Mouse (Mus musculus): ENCODE measurements around the gene Adad2.
A peak's percentile ranks its signal among the peaks of the same experiment; 100 is the strongest.

Adad2 gene

GRCm38 (mm10) chr8:119612471-119612870 is at the start of gene Adad2:
TSS of gene Adad2 (plus strand) at chr8:119612747.
- DNase-seq, result no peak

- peak in 1 of 2 experiments; percentile 48 for DNase-seq
Observed at GRCm38 (mm10) chr8:119563849-119564251, 48.7 kb upstream of the Adad2 start.

GRCm38 (mm10) chr8:119566367-119566766 is 46.2 kb upstream of the Adad2 start:
- DNase-seq, result no peak

GRCm38 (mm10) chr8:119568251-119568650 is 44.3 kb upstream of the Adad2 start:
- no peak for DNase-seq

- DNase-seq, result no peak
Observed at GRCm38 (mm10) chr8:119568951-119569350, 43.6 kb upstream of the Adad2 start.

- no peak for DNase-seq
Observed at GRCm38 (mm10) chr8:119569881-119570280, 42.7 kb upstream of the Adad2 start.

- DNase-seq, result no peak
Observed at GRCm38 (mm10) chr8:119571135-119571534, 41.4 kb upstream of the Adad2 start.

GRCm38 (mm10) chr8:119572411-119572810 is 40.1 kb upstream of the Adad2 start:
- DNase-seq, result no peak

- peak; percentile 98 for DNase-seq
Observed at GRCm38 (mm10) chr8:119574437-119575365, 37.8 kb upstream of the Adad2 start, which contains the start of the genes Hsdl1 and Dnaaf1. TSS of gene Hsdl1 (minus strand) at chr8:119575183. TSS of gene Dnaaf1 (plus strand) at chr8:119575235.

GRCm38 (mm10) chr8:119575366-119575726 is 37.2 kb upstream of the Adad2 start:
- no peak for DNase-seq

- no peak for DNase-seq
Observed at GRCm38 (mm10) chr8:119579096-119579495, 33.5 kb upstream of the Adad2 start.

- DNase-seq, result no peak
Observed at GRCm38 (mm10) chr8:119580441-119581161, 31.9 kb upstream of the Adad2 start.

GRCm38 (mm10) chr8:119585901-119586300 is 26.6 kb upstream of the Adad2 start:
- DNase-seq, result no peak

- DNase-seq, result no peak
Observed at GRCm38 (mm10) chr8:119588321-119588720, 24.2 kb upstream of the Adad2 start.

- no peak for DNase-seq
Observed at GRCm38 (mm10) chr8:119588844-119589243, 23.7 kb upstream of the Adad2 start.

GRCm38 (mm10) chr8:119590348-119590747 is 22.2 kb upstream of the Adad2 start:
- DNase-seq, result no peak

- DNase-seq, result no peak
Observed at GRCm38 (mm10) chr8:119591456-119591855, 21.1 kb upstream of the Adad2 start.

GRCm38 (mm10) chr8:119603771-119604170 is 8.8 kb upstream of the Adad2 start:
- DNase-seq, result no peak

- no peak for DNase-seq
Observed at GRCm38 (mm10) chr8:119604398-119604803, 8.1 kb upstream of the Adad2 start.

GRCm38 (mm10) chr8:119604996-119605395 is 7.6 kb upstream of the Adad2 start, which contains the start of gene Taf1c:
TSS of gene Taf1c (minus strand) at chr8:119605222.
- peak; percentile 97 to 99 for DNase-seq

GRCm38 (mm10) chr8:119606224-119606623 is 6.3 kb upstream of the Adad2 start:
- DNase-seq, result no peak

GRCm38 (mm10) chr8:119615096-119615495 is 2.5 kb downstream of the Adad2 start:
- no peak for DNase-seq

- no peak for DNase-seq
Observed at GRCm38 (mm10) chr8:119616358-119616757, 3.8 kb downstream of the Adad2 start.

GRCm38 (mm10) chr8:119616811-119617210 is 4.3 kb downstream of the Adad2 start:
- DNase-seq, result no peak
